Mouse (Mus musculus) left cerebral cortex, adult 2 months (tissue): ENCODE measurements around the gene Fbxo24. TPM values are rescaled to one million over a fixed set of nuclear protein-coding genes. Genes with fewer than 3 reads are reported as not detected.

Experiments
- DNase-seq, 2 experiments: peaks; one replicate each; pipeline ENCODE4 v3.0.0; 2021 to 2022; ENCODE audit warnings: low spot score in 2 of 2, mixed read lengths in 1 of 2; ENCODE audit errors: extremely low spot score in 1 of 2
- H3K27ac ChIP-seq: fragments of 200-600 bp; 2 replicates; pipeline ENCODE4 v1.8.1; 2022
- H3K4me3 ChIP-seq: fragments of 200-600 bp; 2 replicates; pipeline ENCODE4 v1.8.1; 2022
- CTCF ChIP-seq: fragments of 200-600 bp; IDR thresholded peaks from 2 replicates; pipeline ENCODE4 v1.8.1; 2022; ENCODE audit warnings: antibody characterized with exemption, mild to moderate bottlenecking, moderate library complexity
- intact Hi-C: fragments of 180-260 bp; cut with DNase I; formaldehyde crosslinking; loops from one replicate; pipeline ENCODE4 v1.15.1; 2025
- long read RNA-seq, 2 experiments: library from polyadenylated mRNA; stranded (forward); transcript quantifications; one replicate each; pipeline ENCODE4 v2.0.0; 2021; ENCODE audit warnings: borderline mapping rate in 2 of 2
- total RNA-seq, 2 experiments: library from RNA; stranded (reverse); gene quantifications; 2 replicates each; pipeline ENCODE4 v1.2.3; 2021

Gene Fbxo24
- under 1 TPM; 0.23 to 0.42 TPM for total RNA-seq
- long read RNA-seq, experiment 1 = 0 reads
- long read RNA-seq, experiment 2 = 0 reads

DNA sequence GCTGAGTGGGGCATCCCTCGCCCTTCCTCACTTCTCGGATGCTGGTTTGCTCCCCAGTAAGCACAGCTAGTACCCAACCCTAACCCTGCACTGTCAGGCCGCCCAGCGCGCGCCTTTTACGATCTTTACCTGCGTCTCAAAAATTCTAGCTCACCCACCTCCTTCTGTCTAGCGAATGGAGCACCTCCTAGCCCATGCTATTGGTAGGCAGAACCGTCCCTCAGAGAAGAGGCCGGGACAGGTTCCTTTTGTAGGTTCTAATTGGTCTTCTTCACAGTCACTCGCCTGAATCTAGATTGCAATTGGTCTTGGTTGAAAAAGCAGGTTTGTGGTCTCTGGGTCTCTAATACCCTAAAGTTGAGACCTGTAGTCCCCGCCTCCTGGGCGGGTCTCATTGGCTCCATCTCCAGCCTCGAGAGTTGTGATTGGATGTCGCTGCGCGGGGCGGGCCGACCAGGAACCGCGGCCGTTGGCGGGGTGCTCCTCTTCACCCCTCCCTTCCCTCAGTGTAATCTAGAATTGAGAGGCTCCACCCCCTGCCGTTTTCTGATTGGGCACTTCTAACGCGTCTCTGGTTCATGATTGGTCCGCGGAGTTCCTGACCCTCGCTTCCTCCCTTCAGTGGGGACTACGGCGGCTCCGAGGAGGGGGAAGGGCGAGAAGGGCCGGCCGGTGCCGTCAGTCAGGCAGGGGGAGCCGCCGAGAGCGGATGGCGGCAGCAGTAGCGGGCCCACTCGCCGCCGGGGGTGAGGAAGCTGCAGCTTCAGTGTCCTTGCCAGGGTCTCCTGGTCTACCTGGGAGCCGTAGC lies at the start of gene Fbxo24, which contains the start of the genes Lrch4 and Gm20605:
Fbxo24 (minus strand) TSS at position 505 of the 808 bp plus-strand sequence.
Lrch4 (plus strand) TSS at position 624 of the 808 bp plus-strand sequence.
Gm20605 (plus strand) TSS at position 678 of the 808 bp plus-strand sequence.
- DNase-seq = peak; percentile 97 to 99
- Histone ChIP-seq H3K27ac (peak within 1 kb of the TSS; percentile 96), H3K4me3 (peak within 1 kb of the TSS; percentile 100)
- TF ChIP-seq CTCF = no peak; the same call in 1 of the 2 replicates
- intact Hi-C loops = loop anchor here (1.0 to 2.0 kb wide), 2 partner anchors 27 to 54 kb away; partner anchors contain the start of gene Mospd3

- no peak for TF ChIP-seq CTCF
- Histone ChIP-seq H3K4me3 (no peak overlapping the region), H3K27ac (no peak overlapping the region)
- intact Hi-C loops = no loop called here
- no peak for DNase-seq
Observed at GRCm38 (mm10) chr5:137677859-137678258, 49.1 kb upstream of the Fbxo24 start.

DNA sequence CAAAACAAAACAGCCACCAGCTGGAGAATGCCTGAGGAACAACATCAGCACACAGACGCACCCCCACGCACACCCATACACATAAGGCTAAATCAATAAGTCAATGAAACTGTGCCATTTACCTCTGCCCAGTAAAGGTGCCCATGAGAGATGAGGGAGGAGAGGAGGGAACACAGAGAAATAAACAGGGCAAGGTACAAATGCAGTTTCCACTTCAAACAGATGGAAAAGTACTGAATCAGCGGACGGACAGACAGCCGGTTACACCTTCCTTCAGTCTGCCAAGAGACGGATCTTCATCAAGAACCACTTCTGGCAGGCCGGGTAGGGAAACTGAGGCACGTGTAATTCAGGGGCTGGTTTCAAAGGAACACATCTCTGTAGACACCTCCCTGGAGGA lies 46.0 kb upstream of the Fbxo24 start:
- DNase-seq = no peak
- intact Hi-C loops = no loop called here
- Histone ChIP-seq H3K27ac (no peak overlapping the region), H3K4me3 (no peak overlapping the region)
- no peak for TF ChIP-seq CTCF

DNA sequence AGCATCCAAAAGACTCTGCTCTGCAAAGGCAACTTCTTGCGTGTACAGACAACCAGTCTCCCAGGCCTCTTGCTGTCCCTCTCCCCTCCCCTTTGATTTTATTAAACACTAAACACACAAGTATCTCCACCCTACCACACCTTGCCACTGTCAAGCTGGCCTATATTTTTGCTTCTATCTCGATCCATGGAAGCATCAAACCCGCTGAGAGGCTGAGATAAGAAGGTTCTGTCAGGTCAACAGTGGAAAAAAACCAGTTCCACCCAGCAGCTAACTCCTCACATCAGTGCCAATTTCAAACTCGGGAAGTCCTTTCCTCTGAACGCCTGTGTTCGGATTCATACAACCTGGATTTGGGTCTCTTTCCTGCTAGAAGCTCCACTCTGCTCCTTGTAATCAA lies 44.2 kb upstream of the Fbxo24 start:
- H3K27ac ChIP-seq = no peak overlapping the region
- intact Hi-C loops = loop anchor here (2.0 kb wide), 1 partner anchor 16 kb away; no protein-coding TSS in a partner anchor
- DNase-seq = no peak
- TF ChIP-seq CTCF = no peak
- H3K4me3 ChIP-seq = no peak overlapping the region

GRCm38 (mm10) chr5:137672361-137672760 lies 43.6 kb upstream of the Fbxo24 start:
- intact Hi-C loops = loop anchor here (2.0 kb wide), 1 partner anchor 16 kb away; no protein-coding TSS in a partner anchor
- DNase-seq = no peak
- TF ChIP-seq CTCF = no peak
- no peak overlapping the region for H3K4me3 ChIP-seq
- H3K27ac ChIP-seq = 0 out of 2 replicates have a peak overlapping the region, but pooled peaks have one; percentile 7

DNA sequence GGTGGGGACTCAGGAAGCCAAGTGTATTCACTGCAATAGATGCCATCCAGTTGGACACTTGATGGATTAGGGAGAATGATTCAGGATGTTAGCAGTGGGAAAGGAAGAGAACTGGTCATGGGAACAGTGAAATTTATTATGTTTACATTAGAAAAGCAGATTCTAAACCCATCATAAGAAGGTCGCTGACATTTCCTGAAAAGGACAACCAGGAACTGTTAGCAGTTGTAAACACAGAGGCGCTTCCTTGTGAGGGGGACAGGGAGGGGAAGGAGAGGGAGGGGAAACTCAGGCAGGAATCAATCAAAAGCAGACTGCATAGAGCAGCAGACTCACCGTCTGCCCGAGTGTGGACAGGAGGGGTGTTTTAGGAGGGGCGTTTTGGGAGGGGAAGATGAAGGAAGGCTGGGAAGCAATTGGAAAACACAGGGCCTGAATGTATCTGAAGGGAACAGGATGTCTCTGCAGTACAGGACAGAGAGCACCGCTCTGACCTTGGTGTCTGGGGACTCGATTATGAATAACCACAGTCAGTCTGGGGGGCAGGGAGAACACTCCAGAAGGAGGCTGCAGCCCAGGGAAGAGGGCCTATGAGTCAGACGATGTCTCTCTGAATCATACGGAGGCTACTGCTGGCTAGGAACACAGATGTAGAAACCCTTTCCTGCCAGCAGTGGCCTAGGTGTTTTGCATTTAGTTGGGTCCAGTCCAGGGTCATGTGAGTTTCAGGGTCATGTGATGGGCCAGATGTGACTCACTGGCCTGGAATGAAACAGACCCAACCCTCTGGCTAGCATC lies 42.8 kb upstream of the Fbxo24 start:
- intact Hi-C loops = loop anchor here (2.0 kb wide), 1 partner anchor 15 kb away; no protein-coding TSS in a partner anchor
- peak in 1 of 2 experiments; percentile 30 for DNase-seq
- H3K27ac ChIP-seq = peak overlapping the region; percentile 67
- TF ChIP-seq CTCF = peak; percentile 3
- no peak overlapping the region for H3K4me3 ChIP-seq

DNA sequence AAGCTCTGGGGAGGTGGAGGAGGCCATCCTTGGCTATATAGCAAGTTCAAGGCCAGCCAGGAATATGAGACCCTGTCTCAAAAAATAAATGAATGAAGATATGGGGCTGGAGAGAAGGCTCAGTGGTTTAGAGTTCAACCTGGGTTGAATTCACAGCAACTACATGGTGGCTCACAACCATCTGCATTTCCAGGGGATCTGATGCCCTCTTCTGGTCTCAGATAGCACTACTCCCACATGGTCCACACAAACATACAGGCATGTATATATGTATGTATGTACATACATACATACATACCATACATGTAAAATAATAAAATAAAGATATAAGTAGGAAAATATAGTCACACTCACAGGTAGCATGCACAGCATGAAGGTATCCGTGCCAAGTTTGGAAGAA lies 41.4 kb upstream of the Fbxo24 start:
- Histone ChIP-seq H3K27ac (no peak overlapping the region), H3K4me3 (no peak overlapping the region)
- intact Hi-C loops = no loop called here
- DNase-seq = no peak
- TF ChIP-seq CTCF = peak; percentile 24

DNA sequence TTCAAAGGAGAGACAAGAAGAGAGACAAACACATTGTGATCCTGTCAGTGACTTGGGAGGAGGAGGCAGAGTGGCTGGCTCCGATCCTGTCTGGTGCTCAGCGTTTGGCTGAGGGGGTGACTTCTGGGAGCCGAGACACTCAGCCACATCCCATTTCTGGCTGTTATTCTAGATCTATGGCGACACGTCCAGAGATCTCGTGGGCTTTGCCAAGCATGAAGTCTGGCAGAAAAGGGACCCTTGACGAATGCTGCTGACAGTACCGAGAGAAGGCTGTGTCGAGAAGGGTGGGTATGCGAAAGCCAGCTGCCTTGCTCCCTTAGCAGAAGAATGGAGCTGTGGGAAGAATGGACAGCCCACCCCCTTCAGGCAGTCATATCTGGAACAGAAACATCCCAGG lies 40.2 kb upstream of the Fbxo24 start:
- no peak overlapping the region for H3K27ac ChIP-seq
- DNase-seq = no peak

GRCm38 (mm10) chr5:137663057-137663456 lies 34.3 kb upstream of the Fbxo24 start:
- no peak overlapping the region for H3K27ac ChIP-seq
- H3K4me3 ChIP-seq = no peak overlapping the region
- no peak for TF ChIP-seq CTCF
- DNase-seq = no peak
- intact Hi-C loops = no loop called here

More for the DNA sequence above, 40.2 kb upstream of the Fbxo24 start:
- no peak for TF ChIP-seq CTCF
- no peak overlapping the region for H3K4me3 ChIP-seq
- intact Hi-C loops = no loop called here

- intact Hi-C loops = no loop called here
- Histone ChIP-seq H3K4me3 (no peak overlapping the region), H3K27ac (no peak overlapping the region; the same call in 1 of the 2 replicates)
- no peak for TF ChIP-seq CTCF
- no peak for DNase-seq
Observed at GRCm38 (mm10) chr5:137660064-137660688, 31.4 kb upstream of the Fbxo24 start.

DNA sequence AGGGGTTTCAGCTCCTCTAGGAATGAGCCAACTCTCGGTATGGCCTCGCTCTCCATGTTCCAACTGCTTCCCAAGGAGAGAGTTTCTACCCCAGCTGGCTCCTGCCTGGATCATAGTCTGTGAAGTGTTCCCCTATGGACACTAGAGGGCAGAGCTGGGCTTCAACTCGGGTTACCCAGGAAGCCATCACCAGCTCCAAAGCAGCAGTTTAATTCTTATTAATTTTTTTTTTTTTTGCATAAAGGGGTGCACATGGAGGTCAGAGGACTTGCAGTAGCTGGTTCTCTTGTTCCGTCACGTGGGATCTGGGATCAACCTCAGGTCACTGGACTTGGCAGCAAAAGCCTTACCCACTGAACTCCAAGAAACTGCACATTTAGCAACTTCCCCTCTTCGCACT lies 28.2 kb upstream of the Fbxo24 start:
- TF ChIP-seq CTCF = peak; percentile 89
- H3K27ac ChIP-seq = no peak overlapping the region
- DNase-seq = peak; percentile 73 to 74
- intact Hi-C loops = loop anchor here (1.0 to 2.0 kb wide), 2 partner anchors 16 to 100 kb away; no protein-coding TSS in a partner anchor
- no peak overlapping the region for H3K4me3 ChIP-seq
